Mouse (Mus musculus) liver, adult 2 months (tissue): ENCODE data around the gene Fcmr.

Experiments
- CTCF ChIP-seq: fragments of 200-500 bp; IDR thresholded peaks from 2 replicates; pipeline ENCODE4 v1.5.1; 2011; ENCODE audit warnings: low read depth, low read length, control low read depth
- POLR2A ChIP-seq: fragments of 200-500 bp; IDR thresholded peaks from 2 replicates; pipeline ENCODE4 v1.6.1; 2011; ENCODE audit warnings: low read length, control low read depth; ENCODE audit not compliant: insufficient read depth; ENCODE audit errors: extremely low read depth

- TF ChIP-seq CTCF (no peak), POLR2A (no peak)
Measured at GRCm38 (mm10) chr1:130826448-130826847, 39.0 kb upstream of the Fcmr start, which contains the start of gene Pigr.
